Mouse (Mus musculus) lung, embryonic 16.5 days (tissue): ENCODE measurements at regions not wholly inside any gene's neighbourhood (a gene's known extent, or its start where the extent isn't known, plus 50 kb on each side); places are given as distances from the start of the nearest gene placed in this dataset.

ENCODE experiments used
- ATAC-seq: fragments of 200-750 bp; cut with Nextera tagmentation; 2 replicates; pipeline ENCODE4 v1.8.0; 2017; ENCODE audit warnings: low read depth, mild to moderate bottlenecking, moderate library complexity
- H3K27ac ChIP-seq: fragments of 300-500 bp; sonication (generic); 2 replicates; pipeline ENCODE4 v1.5.1; 2014; ENCODE audit warnings: mild to moderate bottlenecking, control low read depth, low read length
- H3K27me3 ChIP-seq: fragments of 300-500 bp; sonication (generic); 2 replicates; pipeline ENCODE4 v1.6.1; 2014; ENCODE audit warnings: low read depth, low read length, mixed read lengths; ENCODE audit not compliant: control insufficient read depth, insufficient read depth
- H3K36me3 ChIP-seq: fragments of 300-500 bp; sonication (generic); 2 replicates; pipeline ENCODE4 v1.6.1; 2014; ENCODE audit warnings: low read length; ENCODE audit not compliant: control insufficient read depth, insufficient read depth
- H3K4me1 ChIP-seq: fragments of 300-500 bp; sonication (generic); replicated peaks from 2 replicates; pipeline ENCODE4 v1.6.1; 2014; ENCODE audit warnings: low read length, mixed read lengths; ENCODE audit not compliant: control insufficient read depth, insufficient read depth
- H3K4me2 ChIP-seq: fragments of 300-500 bp; sonication (generic); 2 replicates; pipeline ENCODE4 v1.6.1; 2014; ENCODE audit warnings: low read depth, low read length, control low read depth
- H3K4me3 ChIP-seq: fragments of 300-500 bp; sonication (generic); 2 replicates; pipeline ENCODE4 v1.5.1; 2014; ENCODE audit warnings: mild to moderate bottlenecking, low read length, control low read depth
- H3K9ac ChIP-seq: fragments of 300-500 bp; sonication (generic); 2 replicates; pipeline ENCODE4 v1.6.1; 2014; ENCODE audit warnings: low read length, control low read depth
- H3K9me3 ChIP-seq: fragments of 300-500 bp; sonication (generic); 2 replicates; pipeline ENCODE4 v1.6.1; 2016; ENCODE audit warnings: low read length; ENCODE audit not compliant: control insufficient read depth
- WGBS: fragments of 180-500 bp; shearing (Covaris S2); extraction: QIAGEN DNeasy Blood & Tissue Kit; methylation state at CpG from one replicate; pipeline ENCODE4 v1.1.7; 2014; 5-methylcytosine and 5-hydroxymethylcytosine counted together

- H3K4me1 ChIP-seq = 0 out of 2 replicates have a peak, but pooled peaks cover 2% of the 10 kb centered on the region
- H3K27me3 ChIP-seq = no peaks in the 10 kb centered on the region
- no peak overlapping the region for H3K9ac ChIP-seq
- H3K4me2 ChIP-seq = peak overlapping the region; percentile 4; the same call in 1 of the 2 replicates
- H3K9me3 ChIP-seq = no peaks in the 10 kb centered on the region
- peak; percentile 51; the same call in 1 of the 2 replicates for ATAC-seq
- no peak overlapping the region; the same call in 1 of the 2 replicates for H3K27ac ChIP-seq
- WGBS = 64% methylated on average over 20 of the region's 20 CpGs
- H3K36me3 ChIP-seq = no peaks in the 10 kb centered on the region
- H3K4me3 ChIP-seq = no peak overlapping the region
These were observed 307.4 kb downstream of the Spry2 start for GRCm38 (mm10) chr14:105589261-105589660.

- no peak overlapping the region for H3K9ac ChIP-seq
- H3K27ac ChIP-seq = peak overlapping the region; percentile 20; the same call in 1 of the 2 replicates
- no peaks in the 10 kb centered on the region for H3K9me3 ChIP-seq
- H3K4me1 ChIP-seq = 0 out of 2 replicates have a peak, but pooled peaks cover 2% of the 10 kb centered on the region
- no peak overlapping the region for H3K4me2 ChIP-seq
- no peak overlapping the region for H3K4me3 ChIP-seq
- ATAC-seq = peak; percentile 49
- 65% methylated on average over 15 of the region's 15 CpGs for WGBS
- no peaks in the 10 kb centered on the region for H3K27me3 ChIP-seq
- no peaks in the 10 kb centered on the region for H3K36me3 ChIP-seq
These were observed 308.0 kb downstream of the Spry2 start for GRCm38 (mm10) chr14:105588391-105589163.

- Histone ChIP-seq H3K4me2 (no peak overlapping the region), H3K9ac (no peak overlapping the region), H3K9me3 (no peaks in the 10 kb centered on the region), H3K27ac (no peak overlapping the region), H3K27me3 (no peaks in the 10 kb centered on the region), H3K4me1 (0 out of 2 replicates have a peak, but pooled peaks cover 2% of the 10 kb centered on the region), H3K36me3 (no peaks in the 10 kb centered on the region), H3K4me3 (no peak overlapping the region)
- ATAC-seq = no peak
- 90% methylated on average over 8 of the region's 8 CpGs for WGBS
These were observed 308.6 kb downstream of the Spry2 start for GRCm38 (mm10) chr14:105588029-105588390.

GRCm38 (mm10) chr14:105584632-105585031 is 312.0 kb downstream of the Spry2 start:
- H3K27ac ChIP-seq = no peak overlapping the region
- 30% methylated on average over 3 of the region's 3 CpGs for WGBS
- ATAC-seq = no peak

GRCm38 (mm10) chr14:105583497-105583896 is 313.1 kb downstream of the Spry2 start:
- H3K36me3 ChIP-seq = no peaks in the 10 kb centered on the region
- no peak for ATAC-seq
- no peak overlapping the region for H3K27ac ChIP-seq
- 86% methylated on average over 2 of the region's 2 CpGs for WGBS
- H3K4me3 ChIP-seq = no peak overlapping the region
- H3K4me1 ChIP-seq = 0 out of 2 replicates have a peak, but pooled peaks cover 2% of the 10 kb centered on the region
- H3K4me2 ChIP-seq = no peak overlapping the region
- H3K9me3 ChIP-seq = no peaks in the 10 kb centered on the region
- no peak overlapping the region for H3K9ac ChIP-seq
- no peaks in the 10 kb centered on the region for H3K27me3 ChIP-seq

More at GRCm38 (mm10) chr14:105584632-105585031, 312.0 kb downstream of the Spry2 start:
- Histone ChIP-seq H3K4me1 (0 out of 2 replicates have a peak, but pooled peaks cover 2% of the 10 kb centered on the region), H3K9ac (no peak overlapping the region), H3K9me3 (no peaks in the 10 kb centered on the region), H3K36me3 (no peaks in the 10 kb centered on the region), H3K4me2 (no peak overlapping the region), H3K4me3 (no peak overlapping the region), H3K27me3 (no peaks in the 10 kb centered on the region)

GRCm38 (mm10) chr14:105576266-105576665 is 317.9 kb downstream of the Ndfip2 start:
- Histone ChIP-seq H3K36me3 (no peaks in the 10 kb centered on the region), H3K4me2 (no peak overlapping the region), H3K27ac (no peak overlapping the region), H3K9me3 (no peaks in the 10 kb centered on the region), H3K4me1 (no peaks in the 10 kb centered on the region), H3K4me3 (no peak overlapping the region), H3K9ac (no peak overlapping the region), H3K27me3 (no peaks in the 10 kb centered on the region)
- no peak for ATAC-seq
- 37% methylated on average over 4 of the region's 4 CpGs for WGBS

- no peaks in the 10 kb centered on the region for H3K27me3 ChIP-seq
- no peak overlapping the region for H3K4me2 ChIP-seq
- no peaks in the 10 kb centered on the region for H3K36me3 ChIP-seq
- H3K4me3 ChIP-seq = no peak overlapping the region
- H3K9me3 ChIP-seq = no peaks in the 10 kb centered on the region
- H3K27ac ChIP-seq = no peak overlapping the region
- ATAC-seq = no peak
- no peaks in the 10 kb centered on the region for H3K4me1 ChIP-seq
- 38% methylated on average over 18 of the region's 18 CpGs for WGBS
- no peak overlapping the region for H3K9ac ChIP-seq
These were observed 313.9 kb downstream of the Ndfip2 start for GRCm38 (mm10) chr14:105572036-105572891.

GRCm38 (mm10) chr14:105570156-105570555 is 311.8 kb downstream of the Ndfip2 start:
- 77% methylated on average over 6 of the region's 6 CpGs for WGBS

GRCm38 (mm10) chr14:105565827-105566226 is 307.5 kb downstream of the Ndfip2 start:
- H3K4me1 ChIP-seq = no peaks in the 10 kb centered on the region

More at GRCm38 (mm10) chr14:105570156-105570555, 311.8 kb downstream of the Ndfip2 start:
- Histone ChIP-seq H3K4me2 (no peak overlapping the region), H3K27ac (no peak overlapping the region), H3K4me3 (no peak overlapping the region), H3K4me1 (no peaks in the 10 kb centered on the region), H3K9ac (no peak overlapping the region), H3K36me3 (no peaks in the 10 kb centered on the region), H3K27me3 (no peaks in the 10 kb centered on the region), H3K9me3 (no peaks in the 10 kb centered on the region)
- ATAC-seq = no peak

More at GRCm38 (mm10) chr14:105565827-105566226, 307.5 kb downstream of the Ndfip2 start:
- 62% methylated on average over 16 of the region's 16 CpGs for WGBS
- no peaks in the 10 kb centered on the region for H3K9me3 ChIP-seq
- ATAC-seq = no peak
- no peak overlapping the region for H3K27ac ChIP-seq
- no peaks in the 10 kb centered on the region for H3K36me3 ChIP-seq
- no peaks in the 10 kb centered on the region for H3K27me3 ChIP-seq
- H3K9ac ChIP-seq = no peak overlapping the region
- no peak overlapping the region for H3K4me3 ChIP-seq
- no peak overlapping the region for H3K4me2 ChIP-seq
